Mouse (Mus musculus) liver (tissue): ENCODE measurements around the gene Slc16a11.

Experiments used
- DNase-seq: peaks from one replicate; pipeline ENCODE4 v3.0.0-alpha.2; 2020; ENCODE audit warnings: mixed read lengths

Slc16a11 gene

GRCm38 (mm10) chr11:70227126-70227525 lies 14.6 kb downstream of the Slc16a11 start:
- DNase-seq: no peak

- DNase-seq: no peak
Measured at GRCm38 (mm10) chr11:70227661-70228245, 15.2 kb downstream of the Slc16a11 start.

- DNase-seq: peak; percentile 93
Measured at GRCm38 (mm10) chr11:70228828-70229227, 16.3 kb downstream of the Slc16a11 start.

- DNase-seq: no peak
Measured at GRCm38 (mm10) chr11:70229260-70230010, 16.9 kb downstream of the Slc16a11 start, which contains the start of gene Bcl6b. Gene Bcl6b (minus strand): TSS chr11:70229798.

DNA sequence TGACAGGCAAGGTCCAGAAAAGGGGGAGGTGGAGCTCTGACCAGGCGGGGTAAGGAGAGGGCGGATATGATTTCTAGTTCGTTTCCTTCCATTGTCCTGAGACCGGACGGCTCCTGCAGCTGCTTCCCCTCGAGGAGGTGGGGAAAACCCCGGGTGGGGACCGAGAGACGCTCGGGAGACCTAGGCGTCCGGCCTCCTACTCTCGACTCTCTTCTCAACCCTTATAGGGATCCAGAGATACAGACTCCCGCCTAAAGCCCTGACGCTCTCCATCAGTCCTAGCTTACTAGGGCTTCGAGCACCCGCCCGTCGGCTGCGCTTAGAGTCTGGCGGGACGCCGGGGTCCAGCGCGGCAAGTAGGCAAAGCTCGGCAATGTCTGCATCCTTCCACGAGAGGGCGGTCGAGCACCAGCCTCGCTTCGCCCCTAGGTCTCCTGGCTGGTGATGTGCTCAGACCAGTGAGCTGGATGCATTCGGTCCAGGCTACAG lies 17.7 kb downstream of the Slc16a11 start:
- DNase-seq: peak; percentile 87

DNA sequence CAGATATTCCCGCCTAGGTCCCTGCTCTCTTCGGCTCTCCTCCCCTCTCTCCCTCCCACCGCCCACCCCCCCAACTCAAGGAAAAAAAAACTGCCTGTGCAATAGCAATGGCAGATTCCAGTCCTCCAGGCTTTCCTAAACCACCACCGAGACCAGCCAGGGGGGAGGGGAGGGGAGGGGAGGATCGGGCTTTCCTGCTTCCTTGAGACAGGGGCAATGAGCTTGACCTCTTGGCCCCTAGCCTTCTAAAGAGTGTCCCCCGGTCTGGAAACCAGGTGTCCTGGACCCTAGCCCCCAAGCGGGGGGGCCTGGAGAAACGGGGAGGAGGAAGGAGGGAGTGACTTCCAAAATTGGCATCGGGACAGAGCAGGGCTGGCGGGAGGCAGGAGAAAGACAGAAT lies 20.0 kb downstream of the Slc16a11 start:
- DNase-seq: no peak

GRCm38 (mm10) chr11:70233016-70233415 lies 20.5 kb downstream of the Slc16a11 start:
- DNase-seq: no peak

GRCm38 (mm10) chr11:70234037-70234436 lies 21.5 kb downstream of the Slc16a11 start:
- DNase-seq: no peak

DNA sequence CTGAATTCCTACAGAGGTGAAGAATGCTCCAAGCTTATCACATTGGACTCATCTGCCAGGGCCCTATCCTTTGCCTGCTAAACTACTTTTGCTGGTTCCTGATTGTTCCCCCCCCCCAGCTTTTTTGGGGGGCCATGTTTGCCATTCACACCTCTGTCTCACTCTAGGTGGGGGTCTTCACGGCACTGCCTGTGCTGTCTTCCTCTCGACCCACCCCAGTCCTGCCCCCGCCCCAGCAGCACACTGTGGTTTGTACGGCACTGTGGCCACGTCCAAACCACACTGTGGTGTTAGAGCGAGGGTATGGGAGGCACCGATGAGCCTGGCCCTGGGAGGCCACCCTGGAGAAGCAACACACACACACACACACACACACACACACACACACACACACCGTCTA lies 21.9 kb downstream of the Slc16a11 start:
- DNase-seq: no peak

DNA sequence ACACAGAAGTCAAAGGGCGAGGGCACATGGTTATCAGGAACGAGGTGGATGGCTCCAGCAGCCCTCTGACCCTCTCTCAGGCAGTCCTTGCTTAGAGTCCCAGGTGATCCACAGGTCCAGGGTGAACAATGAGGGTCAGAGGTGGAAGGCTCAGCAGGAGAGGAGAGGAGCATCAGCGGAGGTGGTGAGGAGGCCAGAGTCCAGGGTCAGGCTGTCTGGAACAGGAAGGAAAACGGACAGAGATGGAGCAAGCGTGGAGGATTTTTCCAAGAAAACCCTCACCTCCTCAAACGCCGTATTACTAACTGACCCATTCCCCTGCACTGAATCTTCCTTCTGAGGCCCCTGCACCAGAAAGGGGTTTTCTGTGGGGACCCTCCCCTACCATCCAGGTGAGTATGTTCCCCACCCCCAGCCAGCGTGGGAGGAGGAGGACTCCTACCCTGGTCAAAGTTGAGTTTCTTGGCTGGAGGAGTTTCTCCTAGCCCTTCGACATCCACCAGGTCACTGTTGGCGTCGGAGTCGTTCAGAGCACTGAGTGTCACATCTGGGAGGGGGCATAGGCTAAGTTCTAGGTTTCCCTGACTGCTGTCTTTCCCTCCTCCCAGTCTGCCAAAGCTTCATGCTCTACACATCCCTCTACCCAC lies 22.8 kb downstream of the Slc16a11 start:
- DNase-seq: no peak

- DNase-seq: peak; percentile 50
Measured at GRCm38 (mm10) chr11:70236717-70237116, 24.2 kb downstream of the Slc16a11 start.

GRCm38 (mm10) chr11:70237457-70238167 lies 25.1 kb downstream of the Slc16a11 start, which contains the start of gene 0610010K14Rik:
Gene 0610010K14Rik (minus strand): TSS chr11:70237914.
- DNase-seq: peak; percentile 98

DNA sequence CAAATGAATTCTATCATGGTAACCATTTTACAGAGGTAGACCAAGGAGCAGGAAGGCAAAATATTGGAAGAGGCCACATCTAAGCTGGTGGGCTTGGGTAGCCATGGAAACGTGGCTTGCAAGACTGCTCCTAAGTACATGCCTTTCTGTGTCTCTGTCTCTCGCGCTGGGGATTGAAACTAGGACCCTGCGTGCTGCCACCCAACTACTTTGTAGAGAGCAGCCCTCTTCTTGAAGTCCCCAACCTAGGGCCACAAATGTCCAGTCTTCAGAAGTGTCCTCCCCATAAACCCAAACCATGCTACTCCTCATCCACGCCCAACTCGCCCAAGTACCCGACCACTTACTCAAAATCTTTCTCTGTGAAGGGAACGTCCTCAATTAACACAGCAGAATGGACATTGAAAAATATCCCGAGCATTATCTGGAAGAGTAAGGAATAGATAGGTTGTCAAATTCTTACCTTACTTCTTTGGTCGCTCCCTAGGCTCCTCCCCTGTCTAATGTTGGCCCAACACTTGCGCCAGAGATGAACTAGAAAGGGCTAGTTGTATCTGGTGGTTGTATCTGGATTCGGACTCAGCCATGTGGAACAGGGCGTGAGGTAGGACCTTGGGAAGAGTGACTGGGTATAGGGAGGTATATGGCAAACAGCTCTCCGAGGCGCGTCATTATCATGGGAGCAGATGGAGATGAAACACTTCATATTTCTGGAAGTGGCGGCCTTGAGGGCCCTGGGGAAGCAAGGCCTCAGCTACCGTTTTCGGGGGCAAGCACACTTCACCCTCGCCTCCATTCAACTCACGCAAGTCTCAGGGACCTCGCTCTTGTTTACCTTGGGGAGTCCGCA lies 26.3 kb downstream of the Slc16a11 start:
- peak; percentile 48 for DNase-seq

DNA sequence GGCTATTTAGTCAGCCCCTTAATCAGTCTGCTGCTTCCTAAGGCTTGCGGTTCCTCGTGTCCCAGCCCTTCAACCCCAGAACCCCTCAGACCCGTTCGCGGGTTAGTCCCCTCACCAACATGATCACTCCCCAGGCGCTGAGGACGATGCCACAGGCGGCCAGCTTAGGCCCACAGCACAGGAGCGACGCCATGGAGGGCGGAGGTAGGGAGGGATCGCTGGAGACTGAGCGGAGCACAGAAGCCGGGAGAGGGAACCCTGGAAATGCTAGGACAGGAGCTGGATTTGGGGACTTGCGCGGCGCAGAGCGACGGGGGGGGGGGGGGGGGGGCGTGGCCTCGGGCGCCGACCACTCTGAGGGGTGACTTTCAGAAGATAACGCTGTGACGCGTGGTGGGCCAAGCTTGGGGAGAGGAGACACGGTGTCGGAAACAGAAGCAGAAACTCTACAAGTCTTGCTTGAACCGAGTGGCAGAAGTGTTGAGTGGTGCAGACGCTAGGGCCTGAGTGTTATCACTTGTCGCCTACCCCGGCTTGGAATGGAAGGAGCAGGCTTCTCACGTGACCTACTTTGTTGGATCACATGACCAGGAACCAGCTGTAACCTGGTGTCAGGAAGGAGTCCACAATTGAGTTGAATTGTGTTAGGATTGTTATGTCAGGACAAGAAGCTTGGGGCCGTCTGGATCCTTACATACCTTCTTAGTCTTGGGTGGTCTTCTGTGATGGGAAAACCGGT lies 27.2 kb downstream of the Slc16a11 start, which contains the start of the genes Gm21988 and Rnasek:
TSS of gene Gm21988 (minus strand) at position 290 of the 739 bp plus-strand sequence.
TSS of gene Rnasek (minus strand) at position 302 of the 739 bp plus-strand sequence.
- peak; percentile 80 for DNase-seq

DNA sequence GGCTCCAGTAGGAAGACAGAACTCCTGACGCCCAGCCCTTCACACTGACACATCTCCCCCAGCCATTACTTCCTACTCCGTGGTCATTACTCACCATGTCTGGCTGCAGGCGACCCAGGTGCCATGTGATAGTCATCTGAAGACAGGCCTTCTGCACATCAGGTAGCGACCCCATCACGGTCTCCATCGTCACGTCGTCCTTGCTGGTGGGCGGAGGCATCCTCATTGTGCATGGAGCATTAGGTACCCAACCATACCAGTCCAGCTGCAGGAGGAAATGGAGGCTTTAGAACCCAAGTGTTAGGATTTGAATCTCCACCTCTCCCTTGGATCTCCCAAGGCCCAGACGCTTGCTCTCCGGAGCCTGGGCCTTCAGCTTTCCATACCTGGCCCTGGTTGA lies 30.0 kb downstream of the Slc16a11 start:
- DNase-seq: no peak

DNA sequence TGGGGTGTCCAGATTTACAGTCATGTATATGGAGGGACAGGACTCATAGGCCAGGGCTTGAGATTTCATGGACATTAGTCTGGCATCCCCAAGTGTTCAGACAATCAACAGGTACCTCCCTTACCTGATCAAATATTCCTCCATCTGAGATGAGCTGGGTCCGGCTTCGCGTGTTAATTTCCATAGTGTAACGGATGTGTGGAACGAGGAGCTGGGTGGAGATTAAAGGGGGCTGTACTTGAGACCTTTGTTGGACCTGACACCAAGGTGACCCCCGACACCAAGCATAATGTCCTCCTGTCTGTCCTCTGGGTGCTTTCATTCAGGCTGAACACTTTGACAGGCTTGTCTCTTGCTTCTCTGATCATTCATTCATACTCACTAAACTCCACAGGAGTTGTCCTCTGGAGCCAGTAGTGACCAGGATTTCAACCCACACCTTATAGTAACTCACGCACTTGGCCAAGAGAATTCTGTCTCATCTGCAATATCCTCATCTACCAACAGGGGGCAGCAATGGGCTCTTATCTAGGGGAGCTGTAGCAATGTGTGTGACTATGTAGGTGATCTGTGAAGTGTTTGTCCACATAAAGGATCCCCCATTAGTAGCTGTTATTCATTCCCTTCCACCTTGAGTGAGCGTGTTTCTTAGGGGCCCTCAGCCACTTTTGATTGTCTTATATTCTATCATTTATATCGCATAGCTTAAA lies 34.7 kb downstream of the Slc16a11 start:
- DNase-seq: peak; percentile 73

DNA sequence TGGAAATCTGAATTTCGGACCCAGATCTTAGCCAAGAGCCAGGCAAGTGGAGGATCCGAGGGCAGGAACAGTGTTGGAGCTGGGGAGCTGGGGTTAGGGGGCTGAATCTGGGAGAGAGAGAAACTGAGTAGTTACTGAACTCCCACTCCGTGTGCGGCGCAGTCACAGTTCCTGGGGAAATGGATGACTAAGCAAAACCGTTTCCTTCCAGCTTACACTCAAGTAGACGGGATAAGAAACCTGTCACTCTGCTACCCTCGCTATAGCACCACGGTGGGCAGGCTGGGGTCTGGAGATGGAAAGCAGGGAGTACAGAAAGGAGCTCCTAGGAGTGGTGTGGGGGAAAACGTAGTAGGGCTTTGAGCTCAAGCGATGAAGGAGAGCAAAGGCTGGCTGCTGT lies 37.6 kb downstream of the Slc16a11 start:
- no peak for DNase-seq

- no peak for DNase-seq
Measured at GRCm38 (mm10) chr11:70251853-70252252, 39.3 kb downstream of the Slc16a11 start.

- no peak for DNase-seq
Measured at GRCm38 (mm10) chr11:70254337-70254736, 41.8 kb downstream of the Slc16a11 start.

DNA sequence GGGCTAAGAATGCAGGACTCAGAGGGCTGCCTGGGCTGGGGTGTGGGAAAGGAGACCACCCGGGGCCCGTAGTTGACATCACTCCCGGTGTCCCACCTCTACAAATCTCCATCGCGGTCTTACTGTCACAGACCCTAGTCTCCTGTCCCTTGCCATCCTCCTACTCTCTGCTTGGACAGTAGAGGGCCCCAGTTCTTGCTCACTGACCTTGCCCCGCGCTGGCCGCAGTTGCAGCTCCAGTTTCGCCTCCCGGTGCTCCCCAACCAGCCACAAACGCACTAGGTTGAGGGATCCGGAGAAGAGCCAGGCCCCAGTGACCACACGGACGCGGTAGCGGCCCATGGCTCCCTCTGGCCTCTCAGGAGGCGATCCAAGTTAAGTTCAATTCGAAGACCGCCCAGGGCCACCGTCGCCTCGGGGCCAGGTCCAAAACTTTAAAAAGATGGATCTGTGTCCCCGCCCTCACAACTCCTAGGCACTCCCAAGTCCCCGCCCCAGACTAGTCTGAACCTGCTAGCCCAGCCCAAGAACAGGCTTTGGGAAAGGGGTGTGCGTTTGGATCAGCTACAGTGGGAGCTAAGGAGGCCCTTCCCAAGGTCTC lies 42.5 kb downstream of the Slc16a11 start, which contains the start of gene Alox12:
TSS of gene Alox12 (minus strand) at position 423 of the 601 bp plus-strand sequence.
- peak; percentile 19 for DNase-seq
